Mouse (Mus musculus) retina, embryonic 14.5 days (tissue): ENCODE measurements around the gene Strn4.

ENCODE experiments used
- DNase-seq: peaks from one replicate; pipeline ENCODE4 v3.0.0-alpha.2; 2015; ENCODE audit warnings: low spot score

The Strn4 gene

DNA sequence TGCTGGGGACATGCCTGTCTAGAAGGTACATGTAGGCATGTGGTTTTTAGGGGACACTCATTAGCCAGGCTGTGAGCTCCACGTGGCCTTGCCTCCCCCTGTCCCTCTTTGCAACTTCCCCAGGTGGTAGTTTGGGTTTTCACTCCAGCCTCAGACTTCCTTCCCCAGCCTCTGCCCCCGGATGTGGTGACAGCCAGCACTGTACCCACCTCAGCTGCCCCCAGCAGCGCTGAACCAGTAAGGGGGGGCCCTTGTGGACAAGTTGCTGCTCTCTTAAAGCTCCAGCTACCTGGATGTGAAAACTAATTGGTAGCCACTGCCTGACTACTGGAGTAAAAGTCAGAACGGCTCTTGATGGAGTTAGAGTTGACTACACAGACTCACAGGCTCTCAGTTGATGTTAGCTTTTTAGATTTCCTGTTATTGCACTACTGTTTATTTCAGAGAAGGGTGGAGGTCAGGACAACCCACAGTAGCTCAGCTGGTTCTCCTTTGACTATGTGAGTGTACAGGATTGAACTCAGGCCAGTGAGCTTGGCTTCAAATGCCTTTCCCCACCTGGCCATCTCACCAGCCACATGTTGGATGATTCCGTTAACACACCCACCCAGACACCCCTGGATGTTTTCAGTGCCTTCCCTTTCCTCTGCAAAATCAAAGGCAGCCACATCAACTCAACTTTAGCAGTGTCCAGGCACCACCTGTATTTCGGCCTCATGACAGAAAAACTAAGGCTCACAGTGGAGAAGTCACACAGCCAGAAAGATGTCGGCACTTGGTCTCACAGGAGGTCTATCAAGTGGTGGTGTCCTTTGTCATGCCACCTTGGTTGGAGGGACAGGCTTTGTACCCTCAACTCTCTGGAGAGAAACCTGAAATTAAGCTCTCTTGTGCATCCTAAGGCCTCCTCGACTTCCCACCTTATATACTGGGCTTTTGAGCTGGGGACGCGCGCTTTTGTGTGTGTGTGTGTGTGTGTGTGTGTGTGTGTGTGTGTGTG, 26.2 kb downstream of the Strn4 start:
- no peak for DNase-seq

GRCm38 (mm10) chr7:16842645-16843063, 27.0 kb downstream of the Strn4 start, which contains the start of gene Prkd2:
Prkd2 (plus strand) TSS chr7:16842902.
- peak; percentile 90 for DNase-seq

DNA sequence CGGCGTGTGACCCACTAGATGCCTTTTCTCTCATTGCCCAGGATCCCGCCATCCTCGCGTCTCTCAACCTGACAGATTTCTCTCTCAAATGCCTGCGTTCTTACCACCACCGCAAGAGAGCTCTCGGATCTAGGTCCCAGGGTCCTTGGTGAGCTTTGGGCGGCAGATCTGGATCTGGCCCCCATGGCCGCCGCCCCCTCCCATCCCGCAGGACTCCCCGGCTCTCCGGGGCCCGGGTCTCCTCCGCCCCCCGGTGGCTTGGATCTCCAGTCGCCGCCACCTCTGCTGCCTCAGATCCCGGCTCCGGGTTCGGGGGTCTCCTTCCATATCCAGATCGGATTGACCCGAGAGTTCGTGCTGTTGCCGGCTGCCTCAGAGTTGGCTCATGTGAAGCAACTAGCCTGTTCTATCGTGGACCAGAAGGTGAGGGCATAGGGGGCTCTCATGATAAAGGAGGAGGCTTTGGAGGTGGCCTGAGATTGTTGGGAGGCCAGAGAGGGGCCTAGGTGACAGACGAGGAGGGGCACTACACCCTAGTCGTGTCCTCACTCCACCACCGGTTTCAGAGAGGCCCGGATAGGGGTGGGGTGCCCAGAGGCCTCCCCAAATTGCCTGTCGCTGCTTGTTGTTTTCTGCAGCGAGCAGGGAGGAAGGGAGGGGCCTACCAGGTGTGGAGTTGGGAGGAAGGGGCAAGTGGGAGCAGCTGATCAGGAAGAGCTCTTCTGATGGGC, 27.9 kb downstream of the Strn4 start:
- DNase-seq: peak; percentile 32

GRCm38 (mm10) chr7:16844696-16845071, 29.0 kb downstream of the Strn4 start:
- DNase-seq: no peak

GRCm38 (mm10) chr7:16845072-16845819, 29.6 kb downstream of the Strn4 start:
- DNase-seq: no peak

- DNase-seq: no peak
Measured at GRCm38 (mm10) chr7:16845820-16846167, 30.1 kb downstream of the Strn4 start.

DNA sequence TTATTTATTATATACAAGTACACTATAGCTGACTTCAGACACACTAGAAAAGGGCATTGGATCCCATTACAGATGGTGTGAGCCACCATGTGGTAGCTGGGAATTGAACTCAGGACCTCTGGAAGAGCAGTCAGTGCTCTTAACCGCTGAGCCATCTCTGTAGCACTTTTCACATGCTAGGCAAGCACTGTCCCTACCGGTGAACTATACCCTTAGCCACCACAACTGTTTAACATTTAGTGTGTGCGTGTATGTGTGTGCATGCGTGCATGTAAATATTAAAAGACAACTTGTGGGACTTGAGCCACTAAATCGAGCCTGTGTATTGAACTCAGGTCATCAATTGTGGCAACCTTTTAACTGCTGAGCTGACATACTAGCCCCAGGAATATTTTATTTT, 31.1 kb downstream of the Strn4 start:
- DNase-seq: no peak

- DNase-seq: no peak
Measured at GRCm38 (mm10) chr7:16847507-16847906, 31.8 kb downstream of the Strn4 start.

- peak; percentile 78 for DNase-seq
Measured at GRCm38 (mm10) chr7:16848579-16848978, 32.9 kb downstream of the Strn4 start.

- no peak for DNase-seq
Measured at GRCm38 (mm10) chr7:16851636-16852035, 35.9 kb downstream of the Strn4 start.

DNA sequence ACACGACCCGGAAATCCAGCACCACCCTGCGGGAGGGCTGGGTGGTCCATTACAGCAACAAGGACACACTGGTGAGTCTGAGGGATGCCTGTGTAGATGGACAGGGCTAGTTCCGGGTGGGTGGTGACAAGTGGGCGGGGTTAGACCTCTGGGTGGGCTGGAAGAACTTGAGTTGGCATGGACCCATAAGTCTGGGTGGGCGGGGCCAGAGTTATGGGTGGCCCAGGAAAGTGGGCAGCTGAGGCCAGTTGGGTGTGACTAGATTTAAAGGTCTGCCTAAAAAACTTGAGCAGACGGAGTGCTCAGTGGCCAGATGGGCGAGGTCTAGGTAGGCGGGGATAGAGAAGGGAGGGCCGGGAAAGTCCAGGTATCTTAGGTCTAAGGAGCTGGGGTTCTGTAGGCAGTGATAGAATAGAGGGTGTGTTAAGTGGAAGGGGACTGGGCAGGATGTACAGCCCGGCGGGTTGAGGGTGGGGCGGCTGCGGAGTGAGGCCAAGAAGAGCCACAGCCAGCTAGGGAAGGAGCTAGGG, 37.7 kb downstream of the Strn4 start:
- no peak for DNase-seq

DNA sequence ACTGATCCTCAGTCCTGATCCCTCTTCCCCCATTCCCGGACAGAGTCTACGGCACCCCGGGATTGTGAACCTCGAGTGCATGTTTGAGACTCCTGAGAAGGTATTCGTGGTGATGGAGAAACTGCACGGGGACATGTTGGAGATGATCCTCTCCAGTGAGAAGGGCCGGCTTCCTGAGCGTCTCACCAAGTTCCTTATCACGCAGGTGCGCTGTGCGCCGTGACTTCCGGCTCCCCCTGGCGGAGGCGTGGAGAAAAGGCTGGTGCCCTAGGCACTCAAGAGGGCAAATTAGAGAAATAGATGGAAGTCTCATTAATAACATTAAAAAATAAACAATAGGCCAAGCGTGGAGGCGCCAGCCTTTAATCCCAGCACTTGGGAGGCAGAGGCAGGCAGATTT, 42.6 kb downstream of the Strn4 start:
- DNase-seq: peak; percentile 67

DNA sequence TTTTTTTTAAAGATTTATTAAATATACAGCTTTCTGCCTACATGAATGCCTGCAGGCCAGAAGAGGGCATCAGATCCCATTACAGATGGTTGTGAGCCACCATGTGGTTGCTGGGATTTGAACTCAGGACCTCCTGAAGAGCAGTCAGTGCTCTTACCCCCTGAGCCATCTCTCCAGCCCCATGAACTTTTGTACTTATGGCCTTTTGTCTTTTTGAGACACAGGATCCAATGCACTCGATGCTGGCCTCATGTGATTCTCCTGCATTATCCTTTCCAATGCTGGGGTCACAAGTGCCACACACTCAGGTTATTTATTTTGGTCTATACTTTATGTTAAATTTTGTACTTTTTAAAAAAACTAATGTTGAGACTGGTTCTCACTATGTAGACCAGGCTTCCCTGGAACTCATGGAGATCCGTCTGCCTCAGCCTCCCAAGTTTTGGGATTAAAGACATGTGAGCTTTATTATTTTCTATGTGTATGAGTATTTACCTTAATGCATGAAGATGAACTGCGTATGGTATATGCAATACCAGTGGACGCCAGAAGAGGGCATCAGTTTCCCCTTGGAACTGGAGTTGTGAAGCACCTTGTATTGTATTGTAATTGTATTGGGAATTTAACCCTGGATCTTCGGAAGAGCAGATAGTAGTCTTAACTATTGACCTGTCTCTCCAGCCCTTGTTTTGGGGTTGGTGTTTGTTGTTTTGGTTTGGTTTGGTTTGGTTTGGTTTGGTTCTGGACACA, 44.4 kb downstream of the Strn4 start:
- peak; percentile 79 for DNase-seq

- DNase-seq: no peak
Measured at GRCm38 (mm10) chr7:16867488-16867887, 51.8 kb downstream of the Strn4 start.

DNA sequence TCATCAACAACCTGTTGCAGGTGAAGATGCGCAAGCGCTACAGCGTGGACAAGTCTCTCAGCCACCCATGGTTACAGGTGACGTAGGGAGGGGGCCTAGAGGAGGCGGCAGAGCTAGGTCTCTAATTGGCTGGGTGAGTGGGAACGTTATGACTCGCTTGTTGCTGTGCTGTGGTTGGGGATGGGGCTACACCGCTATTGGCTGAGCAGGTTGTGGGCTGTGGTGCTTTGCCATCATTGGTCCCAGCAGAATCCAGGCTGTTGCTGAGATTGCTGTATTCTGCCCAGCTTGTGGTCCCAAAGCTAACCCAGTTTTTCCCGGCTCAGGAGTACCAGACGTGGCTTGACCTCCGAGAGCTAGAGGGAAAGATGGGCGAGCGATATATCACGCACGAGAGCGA, 53.8 kb downstream of the Strn4 start:
- DNase-seq: peak; percentile 71

GRCm38 (mm10) chr7:16871600-16871999, 55.9 kb downstream of the Strn4 start:
- no peak for DNase-seq

DNA sequence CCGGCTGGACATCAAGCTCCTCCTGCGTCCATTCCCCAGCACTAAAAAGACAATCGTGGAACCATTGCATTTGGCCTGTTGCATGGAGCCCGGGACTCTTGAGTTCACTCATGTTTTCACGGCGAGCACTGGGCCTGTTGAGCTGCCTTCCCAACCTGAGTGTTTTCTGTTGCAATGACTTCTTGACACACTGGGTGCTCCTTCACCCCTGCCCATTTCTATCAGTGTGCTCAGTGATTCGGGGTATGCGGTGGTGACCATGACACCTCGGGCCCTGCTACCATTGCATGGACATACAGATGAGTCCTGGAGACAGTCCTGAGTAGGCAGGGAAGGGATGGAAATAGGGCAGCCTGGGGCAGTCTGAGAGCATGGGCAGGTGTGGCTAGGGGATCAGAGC, 56.8 kb downstream of the Strn4 start:
- no peak for DNase-seq

- no peak for DNase-seq
Measured at GRCm38 (mm10) chr7:16873392-16873791, 57.7 kb downstream of the Strn4 start.

GRCm38 (mm10) chr7:16874190-16874589, 58.5 kb downstream of the Strn4 start:
- peak; percentile 76 for DNase-seq

DNA sequence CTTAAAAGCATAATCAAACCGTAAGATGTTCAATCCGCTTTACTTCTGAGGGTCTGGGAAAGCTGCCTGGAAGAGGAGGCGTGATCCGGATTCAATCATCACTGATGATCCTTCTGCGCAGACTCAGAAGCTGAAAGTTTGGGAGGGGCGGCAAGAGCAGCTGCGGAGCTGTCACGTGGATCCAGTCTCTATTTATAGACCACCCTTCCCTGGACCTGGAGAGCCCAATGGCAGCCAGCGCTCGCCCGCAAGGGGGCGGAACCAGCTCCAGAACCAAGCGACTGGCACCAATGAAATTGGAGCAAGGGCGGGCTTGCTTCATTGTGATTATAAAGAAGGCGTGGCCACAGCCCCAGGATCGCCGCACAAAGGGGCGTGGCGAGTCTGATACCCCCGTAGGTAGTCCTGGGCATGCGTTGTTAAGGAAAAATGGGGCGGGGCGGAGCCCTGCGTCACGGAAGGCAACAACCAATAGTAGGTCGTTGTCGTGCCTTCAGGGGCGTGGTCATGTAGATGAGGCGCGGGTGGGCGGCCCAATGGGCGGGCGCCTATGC, 59.1 kb downstream of the Strn4 start:
- DNase-seq: peak; percentile 100

DNA sequence AGATGAGACGGTGACA, 59.4 kb downstream of the Strn4 start, which contains the start of gene Dact3:
TSS of gene Dact3 (plus strand) at position 8 of the 16 bp plus-strand sequence.
- DNase-seq: no peak

GRCm38 (mm10) chr7:16875326-16875725, 59.6 kb downstream of the Strn4 start:
- DNase-seq: no peak
